Mouse (Mus musculus): ENCODE results near the gene Ap1m2.
A peak's percentile ranks its signal among the peaks of the same experiment; 100 is the strongest.
"Not testable (repeated sequence)": the region's sequence is repeated elsewhere in the genome, so short reads cannot be mapped to it uniquely, and the experiment has no call there.

Gene Ap1m2

DNA sequence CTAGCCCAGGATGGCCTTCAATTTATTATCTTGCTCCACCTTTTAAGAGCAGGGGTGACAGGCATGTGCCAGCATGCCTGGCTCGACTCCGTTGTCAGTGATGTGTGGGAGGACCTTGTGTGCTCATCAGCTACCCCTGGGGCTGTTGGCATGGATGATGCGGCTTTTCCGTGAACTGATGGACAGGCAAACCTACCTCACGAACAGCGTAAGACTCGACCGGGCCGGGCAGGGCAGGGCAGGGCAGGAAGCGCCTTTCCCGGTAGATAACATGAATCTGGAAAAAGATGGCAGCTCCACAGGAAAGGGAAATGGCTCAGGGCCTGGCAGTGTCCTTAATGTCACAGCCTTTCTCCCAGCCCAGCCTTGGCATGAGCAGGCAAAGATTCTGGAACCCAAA lies 12.1 kb upstream of the Ap1m2 start:
- DNase-seq = peak; percentile 48

DNA sequence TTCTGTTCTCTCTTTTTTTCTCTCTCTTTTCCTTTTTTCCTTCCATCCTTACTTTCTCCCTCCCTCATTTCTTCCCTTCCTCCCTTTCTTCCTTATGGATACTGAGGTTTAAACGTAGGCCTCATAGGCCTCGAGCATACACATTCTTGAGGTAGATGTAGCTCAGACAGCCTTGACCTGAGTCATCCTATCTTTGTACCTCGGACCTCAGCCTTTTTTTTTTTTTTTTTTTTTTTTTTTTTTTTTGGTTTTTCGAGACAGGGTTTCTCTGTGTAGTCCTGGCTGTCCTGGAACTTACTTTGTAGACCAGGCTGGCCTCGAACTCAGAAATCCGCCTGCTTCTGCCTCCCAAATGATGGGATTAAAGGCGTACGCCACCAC lies 10.8 kb upstream of the Ap1m2 start:
- not testable (repeated sequence) for DNase-seq

GRCm38 (mm10) chr9:21322211-21322916 lies 10.2 kb upstream of the Ap1m2 start:
- no peak for DNase-seq

- DNase-seq = peak; percentile 63
Observed at GRCm38 (mm10) chr9:21321513-21321835, 9.3 kb upstream of the Ap1m2 start.

GRCm38 (mm10) chr9:21320619-21321512 lies 8.7 kb upstream of the Ap1m2 start, which contains the start of gene Slc44a2:
TSS of gene Slc44a2 (plus strand) at chr9:21320698.
- peak; percentile 92 for DNase-seq

- DNase-seq = no peak
Observed at GRCm38 (mm10) chr9:21320280-21320618, 8.1 kb upstream of the Ap1m2 start.

DNA sequence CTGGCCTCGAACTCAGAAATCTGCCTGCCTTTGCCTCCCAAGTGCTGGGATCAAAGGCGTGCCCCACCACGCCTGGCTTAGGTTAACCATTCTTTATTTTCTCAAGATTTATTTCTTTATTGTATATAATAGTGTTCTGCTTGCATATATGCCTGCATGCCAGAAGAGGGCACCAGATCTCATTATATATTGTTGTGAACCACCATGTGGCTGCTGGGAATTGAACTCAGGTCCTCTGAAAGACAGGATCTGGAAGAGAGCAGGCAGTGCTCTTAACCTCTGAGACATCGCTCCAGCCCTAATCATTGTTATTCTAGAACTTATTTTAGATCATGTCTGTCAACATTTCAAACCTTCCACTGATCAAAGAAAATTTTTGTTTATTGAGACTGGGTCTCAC lies 7.4 kb upstream of the Ap1m2 start:
- no peak for DNase-seq

DNA sequence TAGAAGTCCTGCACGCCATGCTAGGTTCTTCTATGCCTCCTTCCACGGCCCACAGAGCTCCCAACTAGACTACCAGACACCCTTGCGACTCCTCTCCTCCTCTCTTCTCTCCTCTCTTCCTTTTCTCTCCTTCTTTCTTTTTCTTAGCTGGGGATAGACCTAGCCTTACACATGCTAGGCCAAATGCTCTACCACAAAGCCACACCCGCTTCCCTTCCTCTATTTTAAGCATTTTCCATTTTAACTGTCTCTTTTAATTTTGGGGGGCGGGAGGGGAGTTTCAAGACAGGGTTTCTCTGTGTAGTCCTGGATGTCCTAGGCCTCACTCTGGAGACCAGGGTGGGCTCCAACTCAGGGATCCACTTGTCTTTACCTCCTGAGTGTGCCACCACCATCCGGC lies 6.7 kb upstream of the Ap1m2 start:
- DNase-seq = no peak

DNA sequence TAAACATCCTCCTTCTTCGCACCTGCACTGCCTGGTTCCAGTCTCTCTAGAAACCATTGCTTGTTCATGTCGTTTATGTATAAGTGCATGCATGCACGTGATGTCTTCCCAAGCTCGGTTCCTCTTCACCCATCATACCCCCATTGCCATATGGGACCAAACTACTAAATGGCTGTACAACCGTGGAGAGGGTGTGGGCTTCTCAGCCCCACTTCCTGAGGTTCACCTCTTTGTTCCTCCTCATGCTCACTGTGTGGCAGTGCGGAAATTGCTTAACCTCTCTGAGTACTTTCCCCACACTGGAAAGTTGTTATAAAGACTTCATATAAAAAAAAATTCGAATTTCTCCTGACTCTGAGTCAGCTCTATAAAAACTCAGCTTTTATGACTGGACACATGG lies 4.6 kb upstream of the Ap1m2 start:
- no peak for DNase-seq

GRCm38 (mm10) chr9:21315421-21315820 lies 3.3 kb upstream of the Ap1m2 start:
- no peak for DNase-seq

DNA sequence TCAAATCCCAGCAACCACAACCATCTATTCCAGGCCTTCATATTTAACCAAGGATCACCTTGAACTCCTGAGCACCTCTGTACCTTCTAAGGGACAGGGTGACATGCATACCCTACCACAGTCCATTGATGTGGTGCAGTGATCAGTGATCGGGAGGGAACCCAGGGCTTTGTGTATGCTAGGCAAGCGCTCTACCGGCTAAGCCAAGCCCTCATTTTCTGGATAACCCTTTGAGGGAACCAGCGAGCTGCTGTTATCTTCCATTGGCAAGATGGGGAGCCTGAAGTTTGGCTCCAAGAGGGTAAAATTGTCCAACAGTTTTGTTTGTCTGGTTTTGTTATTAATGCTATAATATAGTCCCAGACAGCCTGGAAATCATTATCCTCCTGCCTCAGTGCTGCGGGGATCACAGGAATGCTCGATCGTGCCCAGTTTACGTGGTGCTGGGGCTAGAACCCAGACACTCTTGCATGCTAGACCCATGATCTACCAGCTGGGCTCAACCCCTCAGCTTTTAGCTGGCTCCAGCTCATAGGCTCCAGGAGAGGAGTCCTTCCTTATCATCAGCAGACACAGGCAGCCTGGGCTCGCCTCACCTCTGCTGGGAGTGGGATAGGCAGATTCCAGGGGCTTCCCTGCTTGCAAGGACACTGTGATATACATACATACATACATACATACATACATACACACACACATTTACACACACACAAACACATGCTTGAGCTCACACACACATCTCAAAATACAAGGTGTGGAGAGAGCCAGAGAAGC lies 2.4 kb upstream of the Ap1m2 start:
- DNase-seq = no peak

- DNase-seq = peak; percentile 93
Observed at GRCm38 (mm10) chr9:21313394-21313793, 1.3 kb upstream of the Ap1m2 start.

GRCm38 (mm10) chr9:21311695-21312094 lies 442 bp downstream of the Ap1m2 start:
- DNase-seq = no peak

DNA sequence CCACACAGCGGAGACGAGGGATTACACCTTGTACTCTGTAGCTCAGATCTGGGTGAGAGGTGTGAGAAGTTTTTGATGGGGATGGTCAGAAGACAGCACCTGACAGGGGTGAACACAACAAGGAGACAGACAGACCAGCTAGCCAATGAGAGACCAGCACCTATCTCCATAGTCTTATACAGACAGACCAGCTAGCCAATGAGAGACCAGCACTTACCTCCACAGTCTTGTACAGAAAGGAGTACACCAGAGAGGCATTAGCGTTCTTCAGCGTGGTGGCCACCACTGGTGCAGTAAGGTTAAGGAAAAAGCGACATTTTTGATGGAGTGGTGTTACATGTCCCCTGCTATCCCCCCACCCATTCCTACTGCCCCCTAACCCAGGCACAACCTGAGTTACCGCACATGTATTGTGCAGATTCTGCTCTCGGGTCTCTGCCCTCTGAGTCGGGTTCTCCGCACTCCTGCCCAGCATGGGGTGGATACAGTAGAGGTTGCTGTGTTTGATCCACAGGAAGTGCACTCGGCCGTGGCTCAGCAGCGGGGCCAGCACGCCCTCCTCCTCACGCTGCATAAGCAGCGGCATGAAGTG lies 2.9 kb downstream of the Ap1m2 start:
- no peak for DNase-seq

DNA sequence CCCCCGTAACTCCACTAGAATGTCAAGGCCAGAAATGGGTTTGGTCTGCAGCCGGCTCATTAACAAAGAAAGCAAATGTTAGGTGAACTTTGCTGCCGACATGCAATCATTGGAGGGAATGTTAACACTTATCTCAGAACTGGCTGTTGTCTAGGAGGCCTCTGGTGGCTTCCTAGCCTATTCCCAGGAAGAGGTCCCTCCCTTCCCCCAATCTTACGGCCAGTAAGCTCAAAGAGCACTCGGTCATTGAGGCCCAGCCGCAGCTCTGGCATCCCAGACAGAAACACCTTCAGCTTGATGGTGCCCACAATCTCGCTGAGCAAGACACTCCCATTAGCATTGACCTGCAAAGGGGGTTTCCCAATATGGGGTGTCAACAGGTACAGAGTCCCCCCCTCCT lies 7.1 kb downstream of the Ap1m2 start:
- DNase-seq = no peak

DNA sequence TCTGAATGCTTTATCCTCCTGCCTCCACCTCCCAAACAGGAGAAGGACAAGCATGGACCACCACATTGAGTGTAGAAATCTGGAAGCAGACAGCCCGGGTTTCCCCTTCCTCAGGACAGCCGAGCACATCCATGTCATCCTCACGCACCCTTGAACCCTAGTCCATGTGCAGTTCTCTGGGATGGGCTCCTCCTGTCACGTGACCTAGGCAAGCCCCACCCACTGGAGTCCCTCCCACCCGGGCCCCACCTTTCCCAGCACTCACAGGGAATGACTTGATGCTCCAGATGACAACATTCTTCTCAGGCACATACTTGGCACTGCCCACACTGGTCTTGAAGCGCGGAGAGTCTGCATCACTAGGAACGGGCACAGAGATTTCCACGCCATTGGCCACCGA lies 13.1 kb downstream of the Ap1m2 start:
- DNase-seq = no peak

DNA sequence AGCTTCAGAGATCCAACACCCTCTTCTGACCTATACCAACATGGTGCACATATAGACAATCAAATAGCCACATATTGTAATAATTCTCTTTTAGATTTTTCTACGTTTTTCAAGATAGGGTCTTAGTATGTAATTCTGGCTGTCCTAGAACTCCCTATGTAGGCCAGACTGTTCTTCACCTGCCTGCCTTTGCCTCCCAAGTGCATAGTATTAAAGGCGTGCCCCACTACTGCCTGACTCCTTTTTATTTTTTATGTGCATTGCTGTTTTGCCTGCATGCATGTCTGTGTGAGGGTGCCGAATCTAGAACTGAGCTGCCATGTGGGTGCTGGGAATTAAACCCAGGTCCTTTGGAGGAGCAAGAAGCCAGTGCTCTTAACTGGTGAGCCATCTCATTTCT lies 19.9 kb downstream of the Ap1m2 start:
- no peak for DNase-seq

DNA sequence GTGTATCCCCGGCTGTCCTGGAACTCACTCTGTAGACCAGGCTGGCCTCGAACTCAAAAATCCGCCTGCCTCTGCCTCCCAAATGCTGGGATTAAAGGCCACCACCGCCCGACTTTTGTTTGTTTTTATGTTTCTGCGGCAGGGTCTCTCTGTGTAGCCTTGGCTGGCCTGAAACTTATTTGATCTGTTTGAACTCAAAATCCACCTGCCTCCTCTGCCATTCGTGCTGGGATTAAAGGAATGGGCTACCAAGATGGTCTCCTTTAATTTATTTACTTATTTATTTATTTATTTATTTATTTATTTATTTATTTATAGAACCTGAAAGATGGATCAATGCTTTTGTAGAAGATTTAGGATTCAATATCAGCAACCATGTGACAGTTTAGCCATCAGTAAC lies 20.3 kb downstream of the Ap1m2 start:
- DNase-seq = not testable (repeated sequence)

GRCm38 (mm10) chr9:21291022-21291787 lies 20.9 kb downstream of the Ap1m2 start, which contains the start of gene Cdkn2d:
TSS of gene Cdkn2d (minus strand) at chr9:21291407.
- peak; percentile 100 for DNase-seq

GRCm38 (mm10) chr9:21290589-21290988 lies 21.5 kb downstream of the Ap1m2 start:
- no peak for DNase-seq

DNA sequence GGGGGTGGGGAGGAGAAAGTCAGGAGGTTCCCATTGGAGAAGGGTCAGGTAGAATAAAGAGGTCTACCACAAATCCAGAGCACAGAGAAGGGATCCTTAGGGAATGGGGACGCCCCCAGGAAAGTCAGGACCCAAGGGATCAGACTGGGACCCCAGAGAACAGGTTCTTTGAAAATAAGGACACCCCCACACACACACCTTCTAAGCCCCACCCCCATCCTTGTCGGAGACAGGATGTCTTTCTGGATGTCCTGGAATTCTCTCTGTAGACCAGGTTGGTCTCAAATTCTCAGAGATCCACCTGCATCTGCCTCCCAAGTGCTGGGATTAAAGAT lies 22.8 kb downstream of the Ap1m2 start:
- no peak for DNase-seq

All from kidney, postnatal 10 days (tissue).